Mouse (Mus musculus) bone marrow, adult 2 months (tissue): ENCODE measurements around the gene Fut4.

Source experiments
- CTCF ChIP-seq: fragments of 200-500 bp; IDR thresholded peaks from 2 replicates; pipeline ENCODE4 v1.5.1; 2011; ENCODE audit warnings: low read length, control low read depth; ENCODE audit not compliant: control insufficient read depth, insufficient read depth
- POLR2A ChIP-seq: fragments of 200-500 bp; IDR thresholded peaks from 2 replicates; pipeline ENCODE4 v1.6.1; 2011; ENCODE audit warnings: low read depth, mild to moderate bottlenecking, control low read depth, low read length, borderline replicate concordance; ENCODE audit not compliant: control insufficient read depth

GRCm38 (mm10) chr9:14773813-14774212 lies 21.6 kb upstream of the Fut4 start:
- no peak for TF ChIP-seq POLR2A
- 0 out of 2 replicates have a peak, but pooled peaks have one; percentile 16 for TF ChIP-seq CTCF
